Mouse (Mus musculus): ENCODE data around the gene Wdfy4.

The Wdfy4 gene

DNA sequence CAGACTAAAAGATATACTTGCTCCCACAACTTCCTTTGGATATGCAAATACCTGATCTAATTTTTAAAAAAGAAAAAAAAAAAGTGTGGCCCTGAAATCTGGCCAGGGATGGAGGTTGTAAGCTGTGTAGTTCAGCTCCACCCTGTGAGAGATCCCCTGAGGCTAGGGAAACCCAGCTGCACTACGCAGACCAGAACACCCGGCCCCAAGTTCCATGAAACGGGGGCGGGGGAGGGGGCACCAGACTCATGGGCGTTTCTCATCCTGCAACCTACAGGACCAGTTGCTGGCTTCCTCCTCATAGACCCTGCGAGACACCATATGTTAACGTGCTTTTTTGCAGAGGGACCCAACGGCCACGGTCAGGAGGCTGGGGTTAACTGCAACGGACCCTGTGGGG is 3.9 kb upstream of the Wdfy4 start:
- DNase-seq = no peak

DNA sequence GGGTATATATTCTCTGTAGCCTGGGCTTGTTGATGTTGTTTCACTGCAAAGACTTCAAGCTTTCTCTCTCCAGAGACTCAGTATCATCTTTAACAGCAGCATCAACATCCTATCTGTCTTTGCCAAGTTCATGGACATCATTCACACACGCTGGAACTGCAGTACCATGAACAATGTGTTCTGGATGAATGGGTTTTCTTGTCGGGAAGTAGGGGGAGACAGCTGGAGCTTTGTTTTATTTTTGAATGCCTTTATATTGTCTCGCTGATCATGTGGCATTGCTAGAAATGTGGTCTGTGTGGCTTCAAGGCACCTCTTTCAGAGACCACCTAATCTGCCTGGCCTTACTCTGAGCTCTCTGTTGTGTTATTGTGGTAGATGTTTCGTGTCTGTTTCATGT is 1.9 kb upstream of the Wdfy4 start:
- no peak for DNase-seq

DNA sequence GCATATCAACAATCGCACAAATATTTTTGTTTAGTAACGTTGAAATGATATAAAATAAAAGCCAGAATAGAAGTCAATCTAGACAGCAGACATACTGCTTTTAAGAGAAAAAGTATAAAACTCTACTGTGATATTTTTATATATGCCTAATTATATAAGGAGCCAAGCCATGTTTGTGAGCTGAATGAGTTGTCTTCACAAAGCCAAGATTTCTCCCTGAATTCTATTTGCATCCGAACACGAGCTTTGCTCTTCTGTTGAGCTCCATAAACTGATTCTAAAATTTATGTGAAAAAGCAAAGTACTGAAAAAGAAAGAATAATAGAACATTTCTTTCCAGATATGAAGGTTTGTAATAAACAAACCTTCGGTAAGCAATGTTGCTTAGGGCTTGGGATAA is 5.2 kb downstream of the Wdfy4 start:
- DNase-seq = no peak

DNA sequence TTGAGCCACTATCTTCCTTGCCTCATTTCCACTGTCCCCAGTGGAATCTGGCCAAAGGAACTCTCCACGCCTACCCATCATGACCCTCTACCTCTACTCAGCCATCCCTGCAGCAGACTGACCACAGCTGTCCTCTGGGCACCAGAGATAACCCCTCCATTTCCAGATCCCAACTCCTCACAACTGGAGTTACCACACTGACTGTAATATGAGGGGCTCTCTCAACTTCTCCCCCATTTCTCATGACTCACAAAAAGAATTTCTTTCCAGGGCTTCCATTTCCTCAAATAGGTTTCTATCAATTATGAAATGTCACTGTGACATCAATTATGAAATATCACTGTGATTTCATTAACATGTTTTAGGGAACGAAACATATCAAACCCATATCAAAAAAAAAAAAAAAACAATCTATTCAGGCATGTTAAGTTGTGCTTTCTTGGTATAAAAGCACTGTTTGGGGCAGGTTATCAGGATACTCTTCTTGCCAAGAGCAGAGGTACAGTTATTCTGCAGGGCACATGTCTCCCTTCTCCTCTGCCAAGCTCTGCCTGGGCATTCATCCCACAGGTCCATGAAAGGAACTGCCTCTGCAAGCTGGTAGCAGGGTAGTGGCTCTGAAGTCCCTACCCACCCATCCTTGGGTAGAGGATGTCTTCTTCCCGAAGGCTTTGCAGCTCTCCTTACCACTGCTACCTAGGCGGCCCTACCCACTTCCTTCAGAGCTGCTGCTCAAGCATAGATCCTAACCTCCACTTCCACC is 10.1 kb downstream of the Wdfy4 start:
- peak; percentile 8 for DNase-seq

DNA sequence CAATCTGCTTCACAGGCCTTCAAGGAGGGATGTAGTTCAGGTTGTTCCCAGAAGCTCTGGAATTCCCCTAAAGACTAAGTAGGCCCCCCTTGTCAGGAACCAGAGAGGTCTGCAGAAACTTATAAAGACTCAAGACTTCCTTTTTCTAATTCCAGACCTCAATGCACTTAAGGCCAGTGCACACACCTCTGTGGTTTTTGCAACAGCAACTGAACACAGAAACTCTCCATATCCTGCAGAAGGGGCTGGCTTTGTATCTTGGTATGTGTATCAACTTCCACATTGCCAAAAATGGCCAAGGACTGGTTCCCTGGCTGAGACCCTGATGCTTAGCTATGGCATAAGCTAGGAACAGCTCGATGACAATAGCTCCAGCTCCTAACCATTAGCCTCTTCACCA is 13.4 kb downstream of the Wdfy4 start:
- DNase-seq = no peak

DNA sequence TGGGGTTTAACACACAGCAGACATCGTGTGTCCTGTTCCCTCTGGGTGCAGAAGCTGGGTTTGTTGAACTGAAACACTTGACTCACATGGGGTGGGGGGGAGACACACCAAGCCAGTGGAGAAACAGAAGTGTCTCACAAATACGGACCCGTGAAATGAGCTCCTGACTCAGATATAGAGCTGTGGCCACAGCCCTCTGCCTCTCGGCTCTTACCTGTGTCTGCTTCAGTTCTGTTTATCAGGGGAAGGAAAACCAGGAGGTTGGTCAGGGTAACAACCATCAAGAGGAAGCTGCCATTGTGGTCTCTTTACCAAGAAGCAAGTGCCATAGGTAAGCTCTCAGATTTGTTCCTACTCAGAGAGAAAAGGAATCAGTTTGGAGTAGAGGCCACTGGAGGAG is 16.6 kb downstream of the Wdfy4 start:
- DNase-seq = no peak

DNA sequence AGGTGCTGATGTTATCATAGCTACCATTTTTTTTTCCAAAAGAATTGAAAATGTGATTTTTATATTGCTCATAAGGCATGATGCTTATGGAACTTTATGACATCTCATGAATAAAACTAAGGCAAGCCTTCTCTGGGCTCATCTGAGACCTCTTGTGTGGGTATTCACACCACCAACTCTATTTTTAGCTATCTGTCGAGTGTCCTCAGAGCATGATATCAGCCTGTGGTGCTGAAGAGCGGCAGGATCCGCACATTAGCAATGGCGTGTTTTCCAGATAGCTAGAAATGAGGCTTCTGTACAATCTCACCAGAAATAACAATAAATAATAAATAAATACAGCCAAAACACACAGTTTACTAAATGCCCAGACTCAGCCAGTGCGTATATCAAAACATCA is 23.1 kb downstream of the Wdfy4 start:
- no peak for DNase-seq

DNA sequence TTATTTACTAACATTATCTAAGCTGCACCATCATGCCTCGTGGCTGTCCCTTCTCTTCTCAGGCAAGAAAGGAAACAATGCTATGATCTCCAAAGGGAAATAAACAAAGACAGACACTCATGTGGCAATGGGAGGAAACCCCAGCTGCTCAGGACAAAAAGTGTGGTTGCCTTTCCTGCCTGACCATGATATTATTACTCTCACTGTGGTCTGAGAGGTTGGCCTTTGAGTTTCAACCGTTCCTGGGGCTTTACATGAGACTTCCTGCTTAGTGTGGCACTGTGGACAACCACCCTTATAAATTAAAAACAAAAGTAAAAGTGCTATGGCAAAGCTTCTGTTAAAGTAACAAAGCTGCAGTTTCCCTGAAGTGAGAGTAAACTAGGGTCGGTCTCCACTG is 27.0 kb downstream of the Wdfy4 start:
- no peak for DNase-seq

DNA sequence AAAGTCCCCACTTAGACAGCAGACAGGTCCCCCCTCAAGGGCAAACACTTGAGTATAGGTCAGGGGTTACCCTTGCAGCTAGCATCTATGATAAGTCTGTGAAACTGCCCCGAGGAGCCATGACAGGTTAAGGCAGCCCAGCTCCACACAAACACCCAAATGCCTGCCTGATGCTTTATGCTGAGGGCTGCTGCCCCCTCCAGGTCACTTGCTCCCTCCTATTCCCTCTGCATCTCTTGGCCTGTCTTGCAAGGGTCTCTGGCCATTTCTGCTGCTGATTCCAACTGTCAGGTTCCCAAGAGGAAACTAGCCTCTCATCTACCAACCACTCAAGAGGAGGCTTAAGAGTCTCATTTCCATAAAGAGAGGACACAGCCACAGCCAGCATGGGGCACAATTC is 32.4 kb downstream of the Wdfy4 start:
- peak; percentile 2 for DNase-seq

DNA sequence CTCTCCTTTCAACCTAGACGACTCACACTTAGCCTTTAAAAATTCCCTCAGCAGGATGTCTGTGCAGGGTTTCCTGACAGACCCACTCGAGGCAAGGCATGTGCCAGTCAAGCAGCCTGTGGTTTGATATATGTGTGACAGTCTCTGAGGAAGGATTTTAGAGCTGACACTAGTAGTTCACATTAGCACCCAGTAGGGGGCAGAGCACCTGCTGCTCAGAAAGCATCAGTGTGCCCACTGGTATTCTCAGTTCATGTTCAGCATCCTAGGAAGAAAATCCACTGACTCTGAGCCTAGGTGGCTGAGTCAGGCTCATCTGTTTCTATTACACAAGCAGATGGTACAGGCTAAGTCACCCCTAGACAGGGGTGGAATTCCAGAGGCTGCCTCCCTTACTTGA is 39.0 kb downstream of the Wdfy4 start:
- DNase-seq = no peak

DNA sequence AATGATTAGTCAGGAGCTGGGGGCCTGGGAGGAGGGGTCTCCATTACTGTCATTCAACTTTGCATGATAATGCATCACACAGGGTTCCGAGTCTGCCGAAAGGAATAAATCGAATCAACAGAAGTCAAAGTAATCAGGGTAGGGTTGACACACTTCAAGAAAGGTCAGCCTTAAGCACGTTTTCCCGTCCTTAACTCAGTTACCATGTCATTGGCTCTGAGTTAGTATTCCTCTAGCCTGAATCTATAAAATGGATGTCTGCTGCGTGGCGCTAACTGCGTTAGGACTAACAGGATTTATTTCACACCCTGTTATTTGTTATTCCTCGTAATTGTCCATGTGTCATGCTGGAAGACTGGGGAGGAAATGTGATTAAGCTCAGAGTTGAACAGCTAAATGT is 48.5 kb downstream of the Wdfy4 start:
- DNase-seq = no peak

DNA sequence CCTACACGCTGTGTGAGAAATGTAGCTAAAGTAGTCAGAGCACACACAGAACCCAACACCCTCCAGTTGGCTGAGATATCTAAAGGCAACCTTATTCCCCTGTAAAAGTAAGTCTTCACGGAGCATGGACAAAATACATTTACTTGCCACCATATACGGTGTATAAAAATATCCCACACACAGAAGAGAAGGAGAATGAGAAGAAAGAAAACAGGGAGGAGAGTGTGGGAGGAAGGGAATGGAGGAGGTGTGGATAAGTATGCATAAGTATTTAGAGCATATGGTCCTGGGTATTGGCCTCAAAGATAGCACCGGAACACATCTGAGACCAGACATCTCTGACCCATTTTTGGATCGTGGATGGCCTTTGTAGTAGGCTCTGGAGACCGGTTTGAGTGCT is 50.1 kb downstream of the Wdfy4 start:
- no peak for DNase-seq

DNA sequence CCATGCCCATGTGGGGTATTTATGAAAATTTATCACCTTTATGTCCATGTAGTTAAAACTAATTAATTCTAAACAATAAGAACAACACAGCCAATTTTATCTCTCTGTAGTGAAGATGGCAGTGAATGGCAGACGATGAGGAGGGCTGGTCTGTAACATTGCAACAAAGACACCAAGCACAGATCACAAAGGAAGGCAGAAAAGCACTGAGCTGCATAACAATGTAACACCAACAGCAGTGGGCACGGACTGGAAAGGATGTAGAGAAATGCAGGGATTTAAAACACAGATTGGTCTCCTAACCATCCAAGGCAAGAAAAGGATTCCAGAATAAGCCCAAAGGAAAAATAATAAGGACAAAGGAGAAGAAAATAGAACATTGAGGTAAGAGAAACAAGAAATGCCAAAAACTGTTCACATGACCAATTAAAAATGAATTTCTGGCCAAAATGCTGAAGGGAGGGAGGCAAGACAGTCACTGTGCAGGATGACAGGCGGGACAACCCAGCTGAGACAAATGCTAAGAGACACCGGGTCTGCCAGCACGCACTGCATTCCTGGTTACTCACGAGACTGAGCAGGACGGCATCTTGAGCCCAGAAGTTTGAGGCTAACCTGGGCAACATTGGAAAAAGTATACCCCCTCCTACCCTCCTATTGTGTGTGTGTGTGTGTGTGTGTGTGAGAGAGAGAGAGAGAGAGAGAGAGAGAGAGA is 54.1 kb downstream of the Wdfy4 start:
- DNase-seq = no peak

DNA sequence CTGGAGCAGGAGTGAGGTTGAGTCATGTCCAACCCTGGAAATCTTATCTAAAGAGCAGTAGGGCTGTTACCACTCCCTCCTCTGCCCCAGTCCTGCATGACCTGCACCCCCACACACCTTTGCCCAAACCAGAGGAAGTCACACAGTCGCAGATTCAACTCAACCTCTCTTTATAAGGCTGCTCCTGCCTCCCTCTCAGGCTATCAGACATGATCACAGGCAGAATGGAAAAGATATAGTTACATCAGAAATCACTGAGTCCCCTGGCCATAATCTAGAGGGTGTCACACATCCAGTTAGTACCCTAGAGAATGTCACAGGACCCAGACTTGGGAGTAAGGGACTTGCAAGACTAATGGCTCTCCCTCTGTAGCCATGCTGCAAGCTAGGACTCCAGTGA is 68.7 kb downstream of the Wdfy4 start:
- DNase-seq = no peak

DNA sequence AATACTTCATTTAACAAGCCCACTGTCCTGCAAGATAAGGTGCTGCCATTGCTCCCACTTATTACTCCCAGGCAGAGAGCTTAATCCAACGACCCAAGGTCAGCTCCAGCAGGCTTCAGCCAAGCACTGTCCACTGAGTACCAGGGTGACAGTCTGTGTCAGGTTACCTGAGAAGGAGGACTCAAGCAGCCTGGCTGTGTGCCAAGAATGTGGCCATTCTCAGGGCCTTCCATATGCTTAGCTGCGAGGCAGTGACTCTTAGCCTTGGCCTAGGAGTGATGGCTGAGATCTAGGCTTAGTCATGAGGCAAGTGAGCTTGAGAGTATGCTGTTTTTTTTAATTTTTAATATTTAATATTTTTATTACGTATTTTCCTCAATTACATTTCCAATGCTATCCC is 80.5 kb downstream of the Wdfy4 start:
- no peak for DNase-seq

DNA sequence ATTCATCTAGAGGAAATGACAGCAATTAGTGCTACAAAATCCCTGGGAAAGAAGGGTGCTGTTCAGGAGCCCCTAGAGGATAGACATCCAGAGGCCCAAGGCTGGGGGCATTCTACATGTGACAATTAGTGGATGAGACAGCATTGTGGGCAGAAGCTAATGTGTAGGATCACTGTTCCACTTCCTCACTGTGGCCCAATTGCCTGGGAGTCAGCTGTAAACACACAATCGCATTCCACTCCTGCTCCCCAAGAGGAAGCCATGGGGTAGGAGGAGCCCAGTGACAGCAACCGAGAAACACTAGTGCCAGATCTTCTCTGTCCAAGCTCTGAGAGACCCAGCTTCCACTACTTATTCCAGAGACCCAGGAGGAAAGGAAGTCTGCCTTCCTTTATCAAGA is 83.7 kb downstream of the Wdfy4 start:
- DNase-seq = no peak

DNA sequence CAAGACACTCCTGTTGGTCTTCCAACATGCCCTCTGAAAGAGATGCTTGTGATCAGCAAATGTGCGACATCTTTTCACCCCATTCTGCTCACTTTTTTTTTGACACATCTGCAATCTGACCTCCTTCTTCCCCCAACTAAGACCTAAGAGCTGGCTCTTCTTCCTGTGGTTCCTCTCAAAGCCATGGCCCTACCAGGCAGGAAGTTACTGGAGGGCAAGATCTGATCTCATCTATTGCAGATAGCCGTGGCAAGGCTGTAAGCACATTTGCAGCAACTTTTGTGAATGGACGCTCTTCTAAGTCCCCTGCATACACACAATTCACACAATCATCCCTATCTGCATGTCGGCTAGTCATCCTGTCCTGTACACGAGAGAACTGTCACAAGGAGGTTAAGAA is 85.4 kb downstream of the Wdfy4 start:
- no peak for DNase-seq

DNA sequence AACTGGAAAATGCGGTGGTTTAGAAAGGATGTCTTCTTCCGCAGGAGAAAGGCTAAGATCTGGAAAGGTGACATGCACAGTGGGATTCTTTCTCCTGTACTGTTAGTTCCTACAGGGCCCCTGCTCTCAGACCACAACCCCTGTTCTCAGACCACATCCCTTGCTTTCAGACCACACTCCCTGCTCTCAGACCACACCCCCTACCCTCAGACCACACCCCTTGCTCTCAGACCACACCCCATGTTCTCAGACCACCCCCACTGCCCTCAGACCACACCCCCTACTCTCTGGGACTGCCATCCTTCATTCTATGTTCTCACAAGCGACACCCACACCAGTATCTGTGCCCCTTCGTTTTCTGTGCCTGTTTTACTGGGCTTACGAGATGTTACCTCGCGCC is 86.2 kb downstream of the Wdfy4 start:
- no peak for DNase-seq

DNA sequence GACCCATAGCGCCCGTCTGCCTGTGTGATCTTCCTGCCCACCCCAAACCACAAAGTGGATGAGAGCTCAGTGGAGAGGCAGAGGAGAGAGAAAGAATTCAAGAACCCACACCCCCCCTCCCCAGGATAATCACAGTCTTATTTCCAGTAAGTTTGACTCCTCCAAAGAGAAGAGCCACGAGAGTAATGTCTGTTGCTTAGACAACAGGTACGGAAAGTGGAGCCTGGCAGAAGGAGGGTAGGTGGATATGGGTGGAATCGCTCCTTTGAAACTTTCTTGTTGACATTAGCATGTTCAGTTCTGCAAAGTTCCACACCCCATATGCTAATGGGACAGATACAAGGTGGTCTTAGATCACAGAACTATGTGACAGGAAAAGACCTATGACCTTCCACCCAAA is 88.8 kb downstream of the Wdfy4 start:
- no peak for DNase-seq

DNA sequence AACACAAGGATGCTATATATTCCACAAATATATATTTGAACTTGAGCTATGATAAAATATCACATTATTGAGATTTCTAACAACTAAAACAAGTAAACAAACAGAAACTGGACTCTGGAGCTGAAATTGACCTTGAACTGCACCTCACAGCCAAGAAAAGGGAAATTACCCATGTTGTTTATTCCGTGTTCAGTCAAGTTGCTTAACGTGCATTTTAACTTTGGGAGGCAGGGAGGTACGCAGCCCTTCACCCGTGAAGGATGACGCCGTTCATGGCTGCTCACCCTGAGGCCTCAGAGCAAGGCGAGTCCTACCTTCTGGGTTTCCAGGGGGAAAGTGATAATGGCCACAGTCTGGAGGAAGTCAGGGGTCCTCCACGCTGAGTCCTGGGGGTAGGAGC is 102.0 kb downstream of the Wdfy4 start:
- no peak for DNase-seq

DNA sequence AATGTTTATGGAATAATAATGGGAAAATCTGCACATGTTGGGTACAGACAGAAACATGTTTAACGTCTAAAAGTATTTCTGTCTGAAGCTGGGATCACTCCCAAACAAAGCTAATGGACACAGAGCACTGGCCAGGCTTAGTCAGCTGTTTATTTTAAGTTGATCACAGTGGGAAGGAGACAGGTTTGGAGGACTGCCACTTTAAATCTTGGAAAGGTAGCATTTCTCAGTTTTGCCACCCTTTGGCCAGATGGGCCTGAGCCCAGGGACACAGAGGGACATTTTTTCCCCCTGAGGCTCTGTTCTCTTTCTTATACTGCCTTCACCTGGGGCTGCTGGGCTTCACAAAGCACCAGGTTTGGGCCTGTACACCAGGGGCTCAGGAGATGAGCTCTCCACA is 103.0 kb downstream of the Wdfy4 start:
- peak; percentile 17 for DNase-seq

DNA sequence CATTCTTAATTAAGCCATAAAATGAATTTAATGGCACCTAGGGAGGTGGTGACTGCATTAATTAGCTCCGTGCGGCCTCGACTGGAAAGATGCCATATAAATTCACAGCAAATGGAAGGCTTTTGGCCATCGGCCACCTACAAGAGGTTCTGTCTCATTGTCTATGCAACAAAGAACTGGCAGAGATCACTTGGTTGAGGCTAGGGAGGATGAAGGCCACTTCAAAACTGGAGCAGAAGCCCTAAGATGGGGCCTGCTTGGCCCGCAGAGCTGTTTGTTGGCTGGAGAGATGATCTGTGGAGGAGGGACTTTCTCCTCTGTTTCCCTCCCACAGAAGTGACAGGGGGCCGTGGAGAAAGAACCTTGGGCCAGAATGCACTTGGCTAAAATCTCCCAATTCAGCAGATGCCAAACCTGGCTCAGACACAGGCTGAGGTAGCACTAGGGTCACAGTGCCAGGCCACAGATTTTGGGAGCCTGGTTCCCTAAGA is 103.9 kb downstream of the Wdfy4 start:
- peak; percentile 39 for DNase-seq

DNA sequence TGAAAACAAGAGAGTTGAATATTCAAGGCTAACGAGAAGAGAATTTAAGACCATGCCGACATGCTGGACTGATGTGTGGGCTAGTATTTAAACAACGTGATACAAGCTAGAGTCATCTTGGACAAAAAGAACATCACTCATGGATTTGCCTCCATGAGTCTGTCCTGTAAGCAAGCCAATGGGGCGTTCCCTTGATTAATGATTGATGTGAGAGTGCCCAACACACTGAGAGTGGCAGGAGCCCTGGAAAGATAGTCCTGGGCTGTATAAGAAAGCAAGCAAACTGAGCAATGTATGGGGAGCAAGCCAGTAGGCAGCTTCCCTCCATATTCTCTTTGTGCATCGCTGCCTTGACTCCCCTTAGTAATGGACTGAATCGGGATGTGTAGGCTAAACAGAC is 106.7 kb downstream of the Wdfy4 start:
- no peak for DNase-seq

DNA sequence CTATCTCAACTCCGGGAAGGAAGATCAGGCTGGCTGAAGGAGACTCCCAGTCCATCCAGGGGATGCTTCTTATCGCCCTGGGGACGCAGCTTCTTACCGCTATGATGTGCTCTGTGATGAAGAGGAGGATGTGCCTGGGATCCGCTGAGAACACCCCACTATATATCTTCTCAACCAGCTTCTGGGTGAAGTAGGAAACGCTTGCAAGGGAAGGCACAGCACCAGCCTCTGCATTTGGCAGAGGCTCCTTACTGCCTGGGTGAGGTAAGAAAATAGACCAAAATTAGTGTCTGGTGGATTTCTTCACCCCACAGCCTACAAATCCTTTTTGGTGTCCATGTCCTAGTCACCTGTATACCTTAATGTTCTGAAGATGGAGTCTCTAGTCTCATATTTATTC is 107.2 kb downstream of the Wdfy4 start:
- DNase-seq = no peak

DNA sequence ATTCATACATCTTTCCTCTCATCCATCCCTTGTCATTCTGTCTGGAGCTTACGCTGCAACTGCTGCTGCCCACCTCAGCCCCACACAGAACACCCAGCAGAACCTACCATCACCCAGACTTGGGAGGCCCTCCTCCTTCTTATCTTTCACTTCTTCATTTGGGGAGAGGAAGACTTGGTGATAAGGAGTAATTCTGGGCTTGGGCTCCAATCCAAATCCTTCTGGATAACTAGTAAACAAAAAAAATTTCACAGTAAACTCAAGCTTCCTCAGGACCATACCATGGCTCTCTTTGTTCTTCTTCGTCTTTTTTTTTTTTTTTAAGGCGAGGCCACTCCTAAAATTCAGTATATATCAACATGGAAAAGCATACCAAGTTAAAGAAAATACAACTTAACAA is 112.0 kb downstream of the Wdfy4 start:
- DNase-seq = no peak

Measured in cerebellum, adult 11 months (tissue).